Mouse (Mus musculus): ENCODE results near the gene Cd320. TPM values are rescaled to one million over a fixed set of nuclear protein-coding genes. Genes with fewer than 3 reads are reported as not detected.
"Not testable (repeated sequence)": the region's sequence is repeated elsewhere in the genome, so short reads cannot be mapped to it uniquely, and the experiment has no call there.

Cd320 gene
- polyA plus RNA-seq, 1 experiment from 2014 or later = 22.0 TPM

GRCm38 (mm10) chr17:33884320-33884719 lies 41.4 kb downstream of the Cd320 start:
- H3K27me3 ChIP-seq; DNase-seq; H3K9me3 ChIP-seq (replicated peaks); H3K4me2 ChIP-seq; H3K9ac ChIP-seq; H3K27ac ChIP-seq; H3K4me3 ChIP-seq (replicated peaks); ATAC-seq (ENCODE audit: low read depth): not testable (repeated sequence)
- Histone ChIP-seq H3K36me3 (peaks cover 80% of the 10 kb centered on the region), H3K4me1 (replicated peaks) (peaks cover 24% of the 10 kb centered on the region)
- 95% methylated on average over 10 of the region's 11 CpGs for WGBS (ENCODE audit: insufficient replicate concordance)

- 32% methylated on average over 2 of the region's 2 CpGs for WGBS (ENCODE audit: insufficient replicate concordance)
Observed at GRCm38 (mm10) chr17:33887802-33888201, 44.9 kb downstream of the Cd320 start.

GRCm38 (mm10) chr17:33888230-33888629 lies 45.3 kb downstream of the Cd320 start:
- peak overlapping the region; percentile 92 for H3K9ac ChIP-seq
- not testable (repeated sequence) for DNase-seq; H3K27me3 ChIP-seq; ATAC-seq (ENCODE audit: low read depth); H3K9me3 ChIP-seq (replicated peaks)
- peak overlapping the region; percentile 76 for H3K4me2 ChIP-seq
- H3K4me1 ChIP-seq (replicated peaks) = peaks cover 27% of the 10 kb centered on the region
- H3K27ac ChIP-seq = peak overlapping the region; percentile 43
- peak overlapping the region; percentile 82 for H3K4me3 ChIP-seq (replicated peaks)
- peaks cover 42% of the 10 kb centered on the region for H3K36me3 ChIP-seq

More at GRCm38 (mm10) chr17:33887802-33888201, 44.9 kb downstream of the Cd320 start:
- H3K4me3 ChIP-seq (replicated peaks) = peak overlapping the region; percentile 82
- H3K9ac ChIP-seq = peak overlapping the region; percentile 92; the same call in 1 of the 2 replicates
- peaks cover 46% of the 10 kb centered on the region for H3K36me3 ChIP-seq
- peak overlapping the region; percentile 76 for H3K4me2 ChIP-seq
- H3K27ac ChIP-seq = peak overlapping the region; percentile 43; the same call in 1 of the 2 replicates
- ATAC-seq (ENCODE audit: low read depth); H3K9me3 ChIP-seq (replicated peaks); DNase-seq; H3K27me3 ChIP-seq: not testable (repeated sequence)
- peaks cover 27% of the 10 kb centered on the region for H3K4me1 ChIP-seq (replicated peaks)

GRCm38 (mm10) chr17:33889941-33890532 lies 47.1 kb downstream of the Cd320 start:
- DNase-seq; H3K9me3 ChIP-seq (replicated peaks); H3K27me3 ChIP-seq: not testable (repeated sequence)
- H3K36me3 ChIP-seq = peaks cover 25% of the 10 kb centered on the region
- peaks cover 27% of the 10 kb centered on the region for H3K4me1 ChIP-seq (replicated peaks)
- peak overlapping the region; percentile 85 for H3K27ac ChIP-seq
- peak overlapping the region; percentile 76 for H3K4me2 ChIP-seq
- H3K4me3 ChIP-seq (replicated peaks) = peak overlapping the region; percentile 82
- peak overlapping the region; percentile 92 for H3K9ac ChIP-seq
- ATAC-seq (ENCODE audit: low read depth) = peak; percentile 4
- WGBS (ENCODE audit: insufficient replicate concordance) = under 1% methylated on average over 44 of the region's 44 CpGs

- 0% methylated on average over 49 of the region's 49 CpGs for WGBS (ENCODE audit: insufficient replicate concordance)
- H3K27ac ChIP-seq = peak within 1 kb of the TSS; percentile 85
- DNase-seq (peak; percentile 99), ATAC-seq (ENCODE audit: low read depth) (peak; percentile 95)
- peaks cover 19% of the 10 kb centered on the region for H3K36me3 ChIP-seq
- H3K4me2 ChIP-seq = peak within 1 kb of the TSS; percentile 76
- H3K27me3 ChIP-seq = no peaks in the 10 kb centered on the region
- no peaks in the 10 kb centered on the region for H3K9me3 ChIP-seq (replicated peaks)
- H3K4me1 ChIP-seq (replicated peaks) = peaks cover 27% of the 10 kb centered on the region
- H3K9ac ChIP-seq = peak within 1 kb of the TSS; percentile 92
- peak within 1 kb of the TSS; percentile 82 for H3K4me3 ChIP-seq (replicated peaks)
Observed at GRCm38 (mm10) chr17:33890533-33891059, 47.7 kb downstream of the Cd320 start, which contains the start of gene Kifc1. TSS of gene Kifc1 (minus strand) at chr17:33890661.

- DNase-seq (no peak), ATAC-seq (ENCODE audit: low read depth) (no peak)
- Histone ChIP-seq H3K27ac (no peak overlapping the region), H3K4me1 (replicated peaks) (peaks cover 27% of the 10 kb centered on the region), H3K9me3 (replicated peaks) (no peaks in the 10 kb centered on the region), H3K9ac (no peak overlapping the region), H3K36me3 (peaks cover 12% of the 10 kb centered on the region), H3K4me2 (peak overlapping the region; percentile 23; the same call in 1 of the 2 replicates), H3K27me3 (no peaks in the 10 kb centered on the region), H3K4me3 (replicated peaks) (no peak overlapping the region)
- 57% methylated on average over 2 of the region's 2 CpGs for WGBS (ENCODE audit: insufficient replicate concordance)
Observed at GRCm38 (mm10) chr17:33891357-33891756, 48.5 kb downstream of the Cd320 start.

- not testable (repeated sequence) for H3K9ac ChIP-seq; H3K4me2 ChIP-seq; H3K4me3 ChIP-seq (replicated peaks); DNase-seq; H3K36me3 ChIP-seq; H3K27ac ChIP-seq; H3K9me3 ChIP-seq (replicated peaks); ATAC-seq (ENCODE audit: low read depth); H3K27me3 ChIP-seq
- WGBS (ENCODE audit: insufficient replicate concordance) = 56% methylated on average over 6 of the region's 6 CpGs
- H3K4me1 ChIP-seq (replicated peaks) = peaks cover 29% of the 10 kb centered on the region
Observed at GRCm38 (mm10) chr17:33891892-33892291, 49.0 kb downstream of the Cd320 start.

- Histone ChIP-seq H3K4me3 (replicated peaks) (no peak overlapping the region), H3K27me3 (no peaks in the 10 kb centered on the region), H3K4me2 (no peak overlapping the region)
Observed at GRCm38 (mm10) chr17:33892429-33892828, 49.5 kb downstream of the Cd320 start.

GRCm38 (mm10) chr17:33893011-33893410 lies 50.1 kb downstream of the Cd320 start:
- H3K4me3 ChIP-seq (replicated peaks); ATAC-seq (ENCODE audit: low read depth); H3K36me3 ChIP-seq; H3K9me3 ChIP-seq (replicated peaks); H3K27me3 ChIP-seq; H3K9ac ChIP-seq; H3K4me2 ChIP-seq; H3K27ac ChIP-seq; DNase-seq: not testable (repeated sequence)
- WGBS (ENCODE audit: insufficient replicate concordance) = 69% methylated on average over 4 of the region's 4 CpGs
- H3K4me1 ChIP-seq (replicated peaks) = peaks cover 28% of the 10 kb centered on the region

More at GRCm38 (mm10) chr17:33892429-33892828, 49.5 kb downstream of the Cd320 start:
- no peak overlapping the region for H3K9ac ChIP-seq
- no peaks in the 10 kb centered on the region for H3K9me3 ChIP-seq (replicated peaks)
- H3K4me1 ChIP-seq (replicated peaks) = peaks cover 28% of the 10 kb centered on the region
- H3K36me3 ChIP-seq = peaks cover 4% of the 10 kb centered on the region; the same call in 1 of the 2 replicates
- WGBS (ENCODE audit: insufficient replicate concordance) = 40% methylated on average over 7 of the region's 7 CpGs
- no peak for ATAC-seq (ENCODE audit: low read depth)
- H3K27ac ChIP-seq = no peak overlapping the region
- no peak for DNase-seq

- no peaks in the 10 kb centered on the region for H3K9me3 ChIP-seq (replicated peaks)
- no peak overlapping the region for H3K9ac ChIP-seq
- no peak overlapping the region for H3K4me2 ChIP-seq
- DNase-seq (peak; percentile 52), ATAC-seq (ENCODE audit: low read depth) (no peak)
- H3K27me3 ChIP-seq = no peaks in the 10 kb centered on the region
- H3K27ac ChIP-seq = peak overlapping the region; percentile 93
- H3K4me3 ChIP-seq (replicated peaks) = no peak overlapping the region
- 11% methylated on average over 6 of the region's 6 CpGs for WGBS (ENCODE audit: insufficient replicate concordance)
- H3K4me1 ChIP-seq (replicated peaks) = peaks cover 54% of the 10 kb centered on the region
- no peaks in the 10 kb centered on the region for H3K36me3 ChIP-seq
Observed at GRCm38 (mm10) chr17:33897114-33897794, 54.4 kb downstream of the Cd320 start.

- H3K4me1 ChIP-seq (replicated peaks) = peaks cover 64% of the 10 kb centered on the region
Observed at GRCm38 (mm10) chr17:33898193-33898592, 55.3 kb downstream of the Cd320 start.

More at GRCm38 (mm10) chr17:33898193-33898592, 55.3 kb downstream of the Cd320 start:
- Histone ChIP-seq H3K27ac (peak overlapping the region; percentile 93), H3K9ac (peak overlapping the region; percentile 41; the same call in 1 of the 2 replicates)
- H3K4me2 ChIP-seq; H3K4me3 ChIP-seq (replicated peaks); DNase-seq; H3K27me3 ChIP-seq; H3K36me3 ChIP-seq; ATAC-seq (ENCODE audit: low read depth); H3K9me3 ChIP-seq (replicated peaks): not testable (repeated sequence)
- 70% methylated on average over 4 of the region's 4 CpGs for WGBS (ENCODE audit: insufficient replicate concordance)

Data from liver, embryonic 13.5 days (tissue).